Mouse (Mus musculus) C2C12 (cell line): ENCODE data around the gene Isg15.

Experiments used
- CTCF ChIP-seq: IDR thresholded peaks from one replicate; pipeline ENCODE4 v1.5.1; 2011; ENCODE audit not compliant: control insufficient read depth, insufficient read depth, insufficient read length
- FOSL1 ChIP-seq: IDR thresholded peaks from one replicate; pipeline ENCODE4 v1.8.0; 2011; ENCODE audit warnings: mild to moderate bottlenecking, low read length; ENCODE audit not compliant: poor library complexity, insufficient read depth, severe bottlenecking
- MAX ChIP-seq: IDR thresholded peaks from one replicate; pipeline ENCODE4 v1.6.1; 2011; ENCODE audit warnings: mild to moderate bottlenecking, control low read depth

DNA sequence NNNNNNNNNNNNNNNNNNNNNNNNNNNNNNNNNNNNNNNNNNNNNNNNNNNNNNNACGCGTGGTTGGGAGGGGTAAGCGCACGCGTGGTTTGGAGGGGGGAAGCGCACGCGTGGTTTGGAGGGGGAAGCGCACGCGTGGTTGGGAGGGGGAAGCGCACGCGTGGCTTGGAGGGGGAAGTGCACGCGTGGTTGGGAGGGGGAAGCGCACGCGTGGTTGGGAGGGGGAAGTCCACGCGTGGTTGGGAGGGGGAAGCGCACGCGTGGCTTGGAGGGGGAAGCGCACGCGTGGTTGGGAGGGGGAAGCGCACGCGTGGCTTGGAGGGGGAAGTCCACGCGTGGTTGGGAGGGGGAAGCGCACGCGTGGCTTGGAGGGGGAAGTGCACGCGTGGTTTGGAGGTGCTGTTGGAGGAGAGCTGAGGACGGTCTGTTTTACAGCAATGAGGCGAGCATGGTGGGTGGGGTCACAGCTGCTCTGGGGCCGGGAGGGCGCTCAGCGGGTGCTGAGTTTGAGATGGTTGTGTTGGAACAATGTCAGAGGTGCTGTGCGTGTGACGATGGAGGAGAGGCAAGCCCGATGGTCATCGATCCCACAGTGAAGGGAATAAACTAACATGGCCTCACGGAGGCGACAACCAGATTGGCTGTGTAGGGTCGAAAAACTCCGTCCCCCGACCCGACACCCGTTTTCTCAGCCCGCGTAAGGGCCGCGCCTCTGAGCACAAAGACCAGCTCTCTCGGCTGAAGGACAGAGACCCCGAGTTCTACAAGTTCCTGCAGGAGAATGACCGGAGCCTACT lies 36.2 kb upstream of the Isg15 start:
- TF ChIP-seq CTCF, result no peak
- no peak for TF ChIP-seq FOSL1
- TF ChIP-seq MAX, result no peak
